Mouse (Mus musculus) liver, embryonic 12.5 days (tissue): ENCODE measurements around the gene Pqbp1. TPM values are rescaled to one million over a fixed set of nuclear protein-coding genes. Genes with fewer than 3 reads are reported as not detected.
"Not testable (repeated sequence)": the region's sequence is repeated elsewhere in the genome, so short reads cannot be mapped to it uniquely, and the experiment has no call there.

ENCODE experiments used
- ATAC-seq: fragments of 200-750 bp; cut with Nextera tagmentation; 2 replicates; pipeline ENCODE4 v1.8.0; 2017; ENCODE audit warnings: moderate number of reproducible peaks, mild to moderate bottlenecking, moderate library complexity
- H3K27ac ChIP-seq: fragments of 300-500 bp; sonication (generic); 2 replicates; pipeline ENCODE4 v1.5.1; 2016; ENCODE audit warnings: mild to moderate bottlenecking
- H3K27me3 ChIP-seq: fragments of 300-500 bp; sonication (generic); replicated peaks from 2 replicates; pipeline ENCODE4 v1.6.1; 2016; ENCODE audit warnings: mild to moderate bottlenecking, moderate library complexity
- H3K36me3 ChIP-seq: fragments of 300-500 bp; sonication (generic); 2 replicates; pipeline ENCODE4 v1.6.1; 2016; ENCODE audit warnings: mild to moderate bottlenecking, moderate library complexity
- H3K4me1 ChIP-seq: fragments of 300-500 bp; sonication (generic); 2 replicates; pipeline ENCODE4 v1.6.1; 2016
- H3K4me2 ChIP-seq: fragments of 300-500 bp; sonication (generic); 2 replicates; pipeline ENCODE4 v1.6.1; 2016; ENCODE audit warnings: mild to moderate bottlenecking, moderate library complexity
- H3K4me3 ChIP-seq: fragments of 300-500 bp; sonication (generic); 2 replicates; pipeline ENCODE4 v1.5.1; 2016; ENCODE audit warnings: mild to moderate bottlenecking, moderate library complexity
- H3K9ac ChIP-seq: fragments of 300-500 bp; sonication (generic); 2 replicates; pipeline ENCODE4 v1.6.1; 2016; ENCODE audit warnings: mild to moderate bottlenecking, moderate library complexity
- H3K9me3 ChIP-seq: fragments of 300-500 bp; sonication (generic); replicated peaks from 2 replicates; pipeline ENCODE4 v1.6.1; 2016; ENCODE audit warnings: mild to moderate bottlenecking, moderate library complexity
- WGBS: fragments of 180-500 bp; shearing (Covaris S2); methylation state at CpG from one replicate; pipeline ENCODE4 v1.1.7; 2016; ENCODE audit not compliant: insufficient replicate concordance; 5-methylcytosine and 5-hydroxymethylcytosine counted together
- polyA plus RNA-seq: library from polyadenylated mRNA; unstranded; fragments of >200 nt; fragmentation: Nextera tagmentation; extraction: Ambion mirVana; gene quantifications from 2 replicates; pipeline ENCODE4 v1.2.1, GENCODE M21; 2016

Pqbp1 gene
- polyA plus RNA-seq, 1 experiment from 2014 or later, result 65.0 TPM

DNA sequence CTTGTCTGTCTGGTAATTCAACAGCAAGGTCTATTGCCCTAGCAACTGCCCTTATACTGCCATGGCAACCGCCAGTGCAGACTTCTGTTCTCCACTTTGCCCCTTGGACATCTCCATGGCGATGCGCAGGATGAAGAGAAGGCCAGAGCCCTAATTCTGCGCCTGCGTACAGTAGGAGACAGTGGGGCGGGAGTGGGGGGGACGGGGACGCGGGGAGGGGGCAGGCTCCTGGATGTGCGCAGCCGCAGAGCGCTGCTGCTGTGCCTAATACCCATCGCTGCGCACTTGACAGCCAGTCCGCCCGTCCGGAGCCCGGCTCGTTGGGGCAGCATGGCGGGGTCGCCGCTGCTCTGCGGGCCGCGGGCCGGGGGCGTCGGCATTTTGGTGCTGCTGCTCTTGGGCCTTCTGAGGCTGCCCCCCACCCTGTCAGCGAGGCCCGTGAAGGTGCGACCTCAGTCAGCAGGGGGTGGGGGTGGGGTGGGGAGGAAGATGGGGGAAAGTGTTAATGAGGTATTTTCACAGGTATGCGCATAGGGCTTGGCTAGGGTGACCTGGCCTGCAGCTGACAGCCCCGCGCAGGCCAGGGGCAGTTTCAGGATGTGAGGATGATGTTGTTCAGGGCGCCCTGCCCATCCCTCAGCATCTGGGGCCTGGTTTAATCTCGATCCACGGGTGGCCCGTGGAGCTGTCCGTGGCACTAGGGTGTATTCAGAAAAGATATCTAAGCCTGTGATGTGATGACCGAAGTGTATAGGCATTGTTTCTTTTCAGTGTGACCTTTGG is 20.7 kb upstream of the Pqbp1 start, which contains the start of gene Pcsk1n:
Gene Pcsk1n (plus strand): TSS at position 222 of the 783 bp plus-strand sequence.
- Histone ChIP-seq H3K36me3 (no peaks in the 10 kb centered on the region), H3K9me3 (no peaks in the 10 kb centered on the region), H3K4me1 (no peaks in the 10 kb centered on the region; the same call in 1 of the 2 replicates), H3K4me3 (no peak within 1 kb of the TSS), H3K27me3 (peaks cover 68% of the 10 kb centered on the region), H3K4me2 (0 out of 2 replicates have a peak within 1 kb of the TSS, but pooled peaks have one; percentile 29), H3K9ac (no peak within 1 kb of the TSS), H3K27ac (no peak within 1 kb of the TSS)
- no peak for ATAC-seq
- whole genome bisulfite sequencing, result 13% methylated on average over 40 of the region's 40 CpGs

- H3K36me3 ChIP-seq, H3K9ac ChIP-seq, H3K4me3 ChIP-seq, H3K4me2 ChIP-seq, H3K27ac ChIP-seq, H3K4me1 ChIP-seq, ATAC-seq, H3K9me3 ChIP-seq: not testable (repeated sequence)
- peaks cover 49% of the 10 kb centered on the region for H3K27me3 ChIP-seq
- WGBS, result 47% methylated on average over 6 of the region's 6 CpGs
Measured at GRCm38 (mm10) chrX:7917960-7918359, 18.9 kb upstream of the Pqbp1 start.

- ATAC-seq, H3K36me3 ChIP-seq, H3K4me3 ChIP-seq, H3K27ac ChIP-seq, H3K4me1 ChIP-seq, H3K4me2 ChIP-seq, H3K9ac ChIP-seq, H3K9me3 ChIP-seq: not testable (repeated sequence)
- 16% methylated on average over 3 of the region's 3 CpGs for WGBS
- H3K27me3 ChIP-seq, result peaks cover 26% of the 10 kb centered on the region
Measured at GRCm38 (mm10) chrX:7915669-7916068, 16.6 kb upstream of the Pqbp1 start.

GRCm38 (mm10) chrX:7910473-7910872 is 11.4 kb upstream of the Pqbp1 start:
- Histone ChIP-seq H3K9me3 (no peaks in the 10 kb centered on the region), H3K4me3 (no peak overlapping the region)
- 60% methylated on average over 6 of the region's 6 CpGs for WGBS

DNA sequence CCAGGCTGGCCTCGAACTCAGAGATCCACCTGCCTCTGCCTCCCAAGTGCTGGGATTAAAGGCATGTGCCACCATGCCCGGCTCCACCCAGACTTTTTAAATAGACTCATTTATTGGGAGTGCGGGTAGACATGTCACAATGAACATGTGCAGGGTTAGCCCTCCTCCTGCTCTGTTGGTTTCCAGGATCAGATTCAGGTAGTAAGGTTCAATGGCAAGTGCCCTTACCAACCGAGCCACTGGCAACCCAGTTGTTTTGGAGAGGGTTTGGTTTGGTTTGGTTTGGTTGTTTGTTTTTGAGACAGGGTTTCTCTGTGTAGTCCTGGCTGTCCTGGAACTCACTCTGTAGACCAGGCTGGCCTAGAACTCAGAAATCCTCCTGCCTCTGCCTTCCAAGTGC is 10.2 kb upstream of the Pqbp1 start, which contains the start of gene Gm10490:
Gene Gm10490 (plus strand): TSS at position 301 of the 400 bp plus-strand sequence.
- ATAC-seq, H3K9me3 ChIP-seq, H3K9ac ChIP-seq, H3K27me3 ChIP-seq, H3K4me3 ChIP-seq, H3K4me1 ChIP-seq, H3K4me2 ChIP-seq, H3K27ac ChIP-seq: not testable (repeated sequence)
- WGBS, result 77% methylated on average over 4 of the region's 4 CpGs
- peaks cover 12% of the 10 kb centered on the region for H3K36me3 ChIP-seq

More at GRCm38 (mm10) chrX:7910473-7910872, 11.4 kb upstream of the Pqbp1 start:
- Histone ChIP-seq H3K4me2 (no peak overlapping the region), H3K9ac (no peak overlapping the region), H3K4me1 (0 out of 2 replicates have a peak, but pooled peaks cover 6% of the 10 kb centered on the region), H3K27ac (no peak overlapping the region), H3K27me3 (no peaks in the 10 kb centered on the region), H3K36me3 (peaks cover 12% of the 10 kb centered on the region)
- no peak for ATAC-seq

DNA sequence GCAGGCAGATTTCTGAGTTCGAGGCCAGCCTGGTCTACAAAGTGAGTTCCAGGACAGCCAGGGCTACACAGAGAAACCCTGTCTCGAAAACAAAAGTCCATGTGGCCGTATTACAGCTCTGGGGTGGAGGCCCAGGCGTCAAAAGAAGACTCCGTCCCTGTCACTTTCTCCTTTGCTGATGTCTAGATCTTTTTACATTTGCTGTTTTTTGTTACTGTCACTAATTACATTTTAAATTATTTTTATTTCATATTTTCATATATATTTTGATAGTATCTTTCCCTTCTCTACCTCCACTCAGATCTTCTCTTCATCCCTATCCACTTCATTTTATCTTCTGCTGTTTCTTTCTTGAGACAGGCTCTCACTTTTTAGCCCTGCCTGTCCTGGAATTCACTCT is 8.7 kb upstream of the Pqbp1 start, which contains the start of gene Gm10491:
Gene Gm10491 (minus strand): TSS at position 101 of the 400 bp plus-strand sequence.
- 0 out of 2 replicates have a peak, but pooled peaks cover 6% of the 10 kb centered on the region for H3K4me1 ChIP-seq
- no peak within 1 kb of the TSS for H3K4me3 ChIP-seq
- WGBS, result 72% methylated on average over 5 of the region's 5 CpGs
- ATAC-seq, result no peak
- H3K9ac ChIP-seq, result no peak within 1 kb of the TSS
- H3K27me3 ChIP-seq, result no peaks in the 10 kb centered on the region
- no peak within 1 kb of the TSS for H3K27ac ChIP-seq
- no peak within 1 kb of the TSS for H3K4me2 ChIP-seq
- no peaks in the 10 kb centered on the region for H3K9me3 ChIP-seq
- peaks cover 12% of the 10 kb centered on the region for H3K36me3 ChIP-seq

DNA sequence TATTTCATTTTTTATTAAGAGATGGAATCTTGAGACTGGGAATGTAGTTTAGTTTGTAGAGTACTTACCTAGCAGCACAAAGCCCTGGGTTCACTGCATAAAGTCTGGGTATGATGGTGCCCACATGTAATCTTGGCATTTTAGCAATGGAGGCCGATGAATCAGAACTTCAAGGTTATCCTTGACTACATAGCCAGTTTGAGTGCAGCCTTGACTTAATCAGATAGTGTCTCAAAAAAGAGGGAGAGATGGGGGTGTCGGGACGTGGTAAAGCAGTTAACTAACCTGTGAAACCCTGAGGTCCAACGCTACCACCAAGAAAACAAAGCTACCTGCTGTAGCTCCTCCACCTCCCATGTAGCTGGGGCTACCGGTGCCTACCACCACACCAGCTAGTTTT is 5.4 kb upstream of the Pqbp1 start:
- no peaks in the 10 kb centered on the region for H3K27me3 ChIP-seq
- no peak overlapping the region for H3K4me3 ChIP-seq
- no peak overlapping the region for H3K4me2 ChIP-seq
- peaks cover 10% of the 10 kb centered on the region; the same call in 1 of the 2 replicates for H3K4me1 ChIP-seq
- no peak overlapping the region for H3K27ac ChIP-seq
- H3K36me3 ChIP-seq, result peaks cover 18% of the 10 kb centered on the region
- H3K9me3 ChIP-seq, result no peaks in the 10 kb centered on the region
- WGBS, result 80% methylated on average over 5 of the region's 5 CpGs
- no peak overlapping the region for H3K9ac ChIP-seq
- ATAC-seq, result no peak

- Histone ChIP-seq H3K27ac (peak overlapping the region; percentile 81), H3K4me1 (peaks cover 19% of the 10 kb centered on the region), H3K4me2 (peak overlapping the region; percentile 73), H3K36me3 (peaks cover 36% of the 10 kb centered on the region), H3K27me3 (no peaks in the 10 kb centered on the region), H3K4me3 (peak overlapping the region; percentile 68), H3K9ac (peak overlapping the region; percentile 74), H3K9me3 (no peaks in the 10 kb centered on the region)
- WGBS, result 23% methylated on average over 13 of the region's 13 CpGs
- no peak for ATAC-seq
Measured at GRCm38 (mm10) chrX:7898211-7898610, 858 bp downstream of the Pqbp1 start.

DNA sequence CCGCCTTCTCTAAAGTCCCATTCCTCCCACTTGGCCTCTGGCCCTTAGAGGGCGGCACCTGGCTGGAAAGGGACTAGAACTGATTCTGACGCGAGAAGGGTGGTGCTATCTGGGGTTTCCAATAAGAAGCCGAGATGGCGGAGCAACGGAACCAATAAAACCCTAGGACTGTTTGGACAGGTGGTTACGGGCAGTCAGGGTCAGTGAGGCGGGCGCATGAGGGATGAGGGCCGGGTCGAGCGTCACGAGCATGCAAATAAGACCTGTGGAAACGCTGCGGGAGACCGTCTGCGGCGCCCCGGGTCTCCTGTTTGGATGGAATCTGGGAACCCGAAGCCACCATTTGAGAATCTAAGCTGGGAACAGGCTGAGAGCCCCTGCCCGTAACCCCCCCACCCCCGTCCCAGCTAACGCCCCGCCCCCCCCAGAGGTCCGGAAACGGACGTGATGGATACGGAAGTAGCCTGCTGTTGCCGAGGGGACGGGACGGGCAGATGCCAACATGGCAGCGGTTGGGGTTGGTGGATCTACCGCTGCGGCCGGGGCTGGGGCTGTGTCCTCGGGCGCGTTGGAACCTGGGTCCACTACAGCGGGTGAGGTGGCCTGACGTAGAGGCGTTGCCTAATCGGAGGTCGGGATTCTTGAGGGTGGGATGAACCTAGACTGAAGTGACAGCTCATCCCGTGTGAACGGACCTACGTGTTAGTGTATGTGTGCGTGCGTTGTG is 15.1 kb downstream of the Pqbp1 start, which contains the start of gene Slc35a2:
Gene Slc35a2 (plus strand): TSS at position 188 of the 727 bp plus-strand sequence.
- H3K4me3 ChIP-seq, result peak within 1 kb of the TSS; percentile 74
- peak within 1 kb of the TSS; percentile 65 for H3K9ac ChIP-seq
- H3K4me2 ChIP-seq, result peak within 1 kb of the TSS; percentile 74
- 5% methylated on average over 46 of the region's 49 CpGs for WGBS
- peaks cover 21% of the 10 kb centered on the region for H3K4me1 ChIP-seq
- peak within 1 kb of the TSS; percentile 76 for H3K27ac ChIP-seq
- H3K27me3 ChIP-seq, result no peaks in the 10 kb centered on the region
- H3K9me3 ChIP-seq, result no peaks in the 10 kb centered on the region
- H3K36me3 ChIP-seq, result peaks cover 6% of the 10 kb centered on the region; the same call in 1 of the 2 replicates
- peak; percentile 92 for ATAC-seq

- Histone ChIP-seq H3K9me3 (no peaks in the 10 kb centered on the region), H3K27me3 (no peaks in the 10 kb centered on the region), H3K9ac (no peak overlapping the region), H3K36me3 (peaks cover 11% of the 10 kb centered on the region), H3K4me2 (peak overlapping the region; percentile 89), H3K4me3 (no peak overlapping the region), H3K4me1 (peaks cover 28% of the 10 kb centered on the region), H3K27ac (no peak overlapping the region)
- 5% methylated on average over 11 of the region's 11 CpGs for WGBS
- ATAC-seq, result no peak
Measured at GRCm38 (mm10) chrX:7879819-7880218, 19.2 kb downstream of the Pqbp1 start.

GRCm38 (mm10) chrX:7878495-7878894 is 20.6 kb downstream of the Pqbp1 start:
- WGBS, result 19% methylated on average over 21 of the region's 21 CpGs
- Histone ChIP-seq H3K27me3 (no peaks in the 10 kb centered on the region), H3K9ac (peak overlapping the region; percentile 57), H3K4me3 (peak overlapping the region; percentile 60), H3K27ac (no peak overlapping the region), H3K9me3 (no peaks in the 10 kb centered on the region), H3K4me1 (peaks cover 25% of the 10 kb centered on the region), H3K36me3 (peaks cover 25% of the 10 kb centered on the region), H3K4me2 (peak overlapping the region; percentile 89)
- ATAC-seq, result no peak; the same call in 1 of the 2 replicates

DNA sequence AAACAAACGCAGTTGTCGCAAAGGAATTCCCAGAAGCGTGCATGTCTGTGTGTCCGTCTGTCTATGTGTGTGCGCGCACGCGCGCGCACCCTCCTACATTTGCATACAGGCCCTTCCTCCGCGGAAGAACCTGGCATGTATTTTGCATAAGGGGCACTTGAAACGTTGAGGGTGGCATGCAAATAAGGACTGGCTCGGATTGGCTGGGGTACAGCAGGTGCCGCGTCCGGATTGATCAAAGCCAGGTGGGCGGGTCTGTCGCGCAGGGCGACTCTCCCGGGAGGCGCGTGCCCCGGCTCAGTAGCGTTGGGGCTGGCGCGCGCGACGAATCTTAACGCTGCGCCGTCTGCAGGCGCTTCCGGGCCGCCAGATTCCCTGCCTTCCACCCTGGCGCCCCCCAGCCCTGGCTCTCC is 21.1 kb downstream of the Pqbp1 start, which contains the start of gene Pim2:
Gene Pim2 (plus strand): TSS at position 256 of the 413 bp plus-strand sequence.
- Histone ChIP-seq H3K27ac (no peak within 1 kb of the TSS), H3K9me3 (no peaks in the 10 kb centered on the region), H3K9ac (peak within 1 kb of the TSS; percentile 57), H3K4me1 (peaks cover 25% of the 10 kb centered on the region), H3K36me3 (peaks cover 29% of the 10 kb centered on the region), H3K4me3 (peak within 1 kb of the TSS; percentile 60), H3K4me2 (peak within 1 kb of the TSS; percentile 89), H3K27me3 (no peaks in the 10 kb centered on the region)
- 7% methylated on average over 37 of the region's 38 CpGs for WGBS
- ATAC-seq, result peak; percentile 96
